Mouse (Mus musculus) cortical plate, adult 2 months (tissue): ENCODE measurements around the gene Adtrp.

Experiments used
- CTCF ChIP-seq: fragments of 200-500 bp; IDR thresholded peaks from 2 replicates; pipeline ENCODE4 v1.5.1; 2011; ENCODE audit warnings: mild to moderate bottlenecking, control low read depth, low read length; ENCODE audit not compliant: insufficient read depth; ENCODE audit errors: extremely low read depth
- POLR2A ChIP-seq: fragments of 200-500 bp; IDR thresholded peaks from 2 replicates; pipeline ENCODE4 v1.6.1; 2011; ENCODE audit warnings: mild to moderate bottlenecking, low read length, control low read depth; ENCODE audit not compliant: insufficient read depth; ENCODE audit errors: extremely low read depth

DNA sequence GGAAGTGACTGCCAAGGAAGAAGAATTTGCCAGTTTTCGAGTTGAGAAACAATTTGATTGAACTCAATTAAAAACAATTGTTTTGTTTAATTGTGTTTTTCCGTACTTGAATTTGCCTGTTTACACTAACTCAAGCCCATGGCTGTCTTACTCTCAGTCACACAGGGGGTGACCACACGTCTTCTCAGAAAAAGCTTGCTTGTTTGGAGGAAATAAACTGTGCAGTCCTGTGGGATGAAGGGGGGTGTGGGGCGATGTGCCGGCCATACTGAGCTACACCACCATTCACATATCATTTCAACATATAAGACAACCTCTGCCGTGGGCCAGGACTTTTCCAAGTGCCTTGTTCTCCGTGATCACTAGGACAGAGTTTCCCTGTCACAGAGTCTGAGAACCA is 25.2 kb upstream of the Adtrp start:
- TF ChIP-seq POLR2A (no peak), CTCF (no peak)
